Mouse (Mus musculus) heart, adult 11 months (tissue): ENCODE measurements around the gene Vmn2r75.
"Not testable (repeated sequence)": the region's sequence is repeated elsewhere in the genome, so short reads cannot be mapped to it uniquely, and the experiment has no call there.

Source experiments
- DNase-seq: peaks from one replicate; pipeline ENCODE4 v3.0.0; 2022

Vmn2r75 gene

GRCm38 (mm10) chr7:86171678-86172077 lies at the start of gene Vmn2r75:
Gene Vmn2r75, minus strand, starts transcription at chr7:86171778.
- not testable (repeated sequence) for DNase-seq

- no peak for DNase-seq
Observed at GRCm38 (mm10) chr7:86211345-86211744, 39.8 kb upstream of the Vmn2r75 start.
